Mouse (Mus musculus): Measurements from ENCODE around the gene Sdhaf3. TPM values are rescaled to one million over a fixed set of nuclear protein-coding genes. Genes with fewer than 3 reads are reported as not detected.

Gene Sdhaf3
- total RNA-seq, 2 experiments from 2014 or later: 5.2 to 6.0 TPM

DNA sequence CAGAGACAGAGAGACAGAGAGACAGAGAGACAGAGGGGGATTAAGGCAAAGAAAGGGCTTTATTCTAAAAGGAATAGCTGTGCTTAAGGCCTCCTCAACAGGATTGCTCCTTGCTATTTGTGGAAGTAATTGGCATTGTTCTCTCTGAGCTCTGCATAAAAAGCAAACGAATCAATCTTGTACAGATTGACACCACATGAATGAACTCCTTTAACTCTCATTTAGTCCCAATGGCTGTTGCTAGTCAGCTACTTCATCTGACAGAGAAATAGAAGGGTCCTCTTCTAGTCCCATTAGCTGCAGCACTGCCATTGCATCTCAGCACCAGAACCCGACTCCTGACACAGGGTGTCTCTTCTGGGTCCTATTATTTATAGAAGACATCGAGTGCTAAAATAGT is 113.0 kb downstream of the Sdhaf3 start:
- DNase-seq: no peak

GRCm38 (mm10) chr6:7069463-7069862 is 113.7 kb downstream of the Sdhaf3 start:
- DNase-seq: no peak

GRCm38 (mm10) chr6:7082054-7082453 is 126.2 kb downstream of the Sdhaf3 start:
- no peak for DNase-seq

DNA sequence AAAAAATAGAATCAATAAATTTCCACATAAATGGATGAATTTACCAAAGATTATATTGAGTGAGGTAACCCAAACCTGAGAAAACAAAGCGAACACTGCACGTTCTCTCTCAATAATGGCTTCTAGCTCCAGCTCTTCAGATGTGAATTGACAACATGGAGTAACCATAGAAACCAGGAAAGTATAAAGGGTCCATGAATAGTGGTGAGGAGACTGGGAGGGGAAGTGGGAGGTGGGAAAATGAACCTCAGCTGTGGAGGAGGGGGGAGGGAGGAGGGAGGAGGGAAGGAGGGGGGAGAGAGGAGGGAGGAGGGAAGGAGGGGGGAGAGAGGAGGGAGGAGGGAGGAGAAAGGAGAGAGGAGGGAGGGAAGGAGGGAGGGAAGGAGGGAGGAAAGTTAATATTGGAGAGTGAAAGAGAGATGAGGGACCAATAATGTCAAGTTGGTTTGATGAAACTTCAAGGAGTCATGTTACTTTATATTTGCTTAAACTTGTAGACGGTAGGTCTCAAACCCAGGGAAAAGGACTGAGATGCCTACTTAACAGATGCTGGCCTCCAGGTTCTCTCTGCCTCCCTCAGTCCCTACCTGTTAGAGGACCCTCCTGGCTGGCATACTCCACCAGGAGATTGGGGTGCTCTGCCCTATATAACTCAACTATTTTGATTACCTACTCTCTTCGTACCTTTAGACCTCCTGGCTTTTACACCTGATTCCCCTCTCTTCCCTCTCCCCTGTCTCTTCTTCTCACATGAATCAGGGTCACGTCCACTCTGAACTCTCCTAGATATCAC is 126.9 kb downstream of the Sdhaf3 start:
- no peak for DNase-seq

DNA sequence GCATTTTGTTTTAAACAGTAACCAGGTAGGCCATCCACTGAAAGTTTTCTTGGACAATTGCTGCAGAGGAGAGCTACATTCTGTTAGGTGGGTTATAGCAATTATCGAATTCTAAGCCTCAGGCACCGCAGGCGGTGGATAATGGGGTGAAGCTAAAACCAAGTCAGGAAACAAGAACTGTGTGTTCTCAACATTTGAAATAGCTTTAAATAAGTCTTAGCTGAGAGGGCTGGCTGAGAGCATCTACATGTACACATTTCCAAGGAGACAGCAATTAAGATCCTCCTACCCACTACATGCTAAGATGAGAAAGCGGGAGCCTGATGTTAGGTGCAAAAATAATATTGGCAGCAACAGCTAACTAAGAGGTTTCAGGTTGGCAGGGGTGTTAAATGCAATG is 127.9 kb downstream of the Sdhaf3 start:
- DNase-seq: no peak

GRCm38 (mm10) chr6:7084370-7084769 is 128.6 kb downstream of the Sdhaf3 start:
- DNase-seq: no peak

- no peak for DNase-seq
Observed at GRCm38 (mm10) chr6:7085506-7085905, 129.7 kb downstream of the Sdhaf3 start.

- DNase-seq: no peak
Observed at GRCm38 (mm10) chr6:7092094-7092493, 136.3 kb downstream of the Sdhaf3 start.

Other genes with a start within 250 kb of the Sdhaf3 start
- gene Dlx6, start 92.7 kb upstream of the Sdhaf3 start, total RNA-seq (2021): under 1 TPM in 1 of 2 experiments, not detected in 1; 0.57 TPM
- 1 to 10 TPM in 1 of 2 experiments, under 1 TPM in 1; 0.76 to 1.2 TPM for gene Dlx5, start 73.9 kb upstream of the Sdhaf3 start, total RNA-seq (2021)